Mouse (Mus musculus) kidney, adult 2 months (tissue): ENCODE measurements at regions not wholly inside any gene's neighbourhood (a gene's known extent, or its start where the extent isn't known, plus 50 kb on each side); places are given as distances from the start of the nearest gene placed in this dataset.

Source experiments
- CTCF ChIP-seq: fragments of 200-500 bp; conservative IDR thresholded peaks from 2 replicates; pipeline ENCODE4 v1.5.1; 2011; ENCODE audit warnings: low read depth, mild to moderate bottlenecking, control low read depth, low read length, moderate library complexity, mixed read lengths; ENCODE audit not compliant: insufficient read depth, insufficient read length
- POLR2A ChIP-seq: fragments of 200-500 bp; IDR thresholded peaks from one replicate; pipeline ENCODE4 v1.6.1; 2011; ENCODE audit warnings: low read depth, low read length, control low read depth

DNA sequence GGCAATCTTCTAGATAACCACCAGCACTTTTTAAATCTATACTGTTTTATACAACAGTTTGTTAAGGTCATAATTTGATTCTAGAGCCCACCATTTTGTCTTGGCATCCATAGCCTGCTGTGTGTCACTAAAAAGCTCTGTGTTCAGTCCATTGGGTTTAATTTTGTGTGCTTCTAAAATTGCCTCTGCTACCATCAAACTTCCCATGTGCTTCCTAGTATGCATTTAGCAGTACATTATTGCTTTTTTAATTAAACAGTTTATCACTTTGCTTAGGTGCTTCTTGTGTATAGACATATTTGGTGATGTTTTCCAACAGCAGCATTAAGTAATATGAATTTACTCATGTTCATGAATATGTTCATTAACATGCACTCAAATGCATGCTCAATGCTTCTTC lies 102.4 kb upstream of the Egfr start:
- TF ChIP-seq CTCF (no peak), POLR2A (no peak)
